Mouse (Mus musculus) midbrain, embryonic 13.5 days (tissue): ENCODE results near the gene Scn5a. TPM values are rescaled to one million over a fixed set of nuclear protein-coding genes. Genes with fewer than 3 reads are reported as not detected.

Experiments used
- ATAC-seq: fragments of 200-750 bp; cut with Nextera tagmentation; 2 replicates; pipeline ENCODE4 v1.8.0; 2017; ENCODE audit warnings: mild to moderate bottlenecking, moderate TSS enrichment, moderate library complexity
- H3K27ac ChIP-seq: fragments of 300-500 bp; sonication (generic); 2 replicates; pipeline ENCODE4 v1.5.1; 2015; ENCODE audit warnings: inconsistent platforms, mild to moderate bottlenecking, moderate library complexity
- H3K27me3 ChIP-seq: fragments of 300-500 bp; sonication (generic); 2 replicates; pipeline ENCODE4 v1.6.1; 2015; ENCODE audit warnings: mild to moderate bottlenecking, inconsistent platforms
- H3K36me3 ChIP-seq: fragments of 300-500 bp; sonication (generic); 2 replicates; pipeline ENCODE4 v1.6.1; 2015; ENCODE audit warnings: mild to moderate bottlenecking, inconsistent platforms
- H3K4me1 ChIP-seq: fragments of 300-500 bp; sonication (generic); replicated peaks from 2 replicates; pipeline ENCODE4 v1.6.1; 2015; ENCODE audit warnings: inconsistent platforms
- H3K4me2 ChIP-seq: fragments of 300-500 bp; sonication (generic); replicated peaks from 2 replicates; pipeline ENCODE4 v1.6.1; 2015; ENCODE audit warnings: moderate library complexity, mild to moderate bottlenecking, inconsistent platforms
- H3K4me3 ChIP-seq: fragments of 300-500 bp; sonication (generic); replicated peaks from 2 replicates; pipeline ENCODE4 v1.5.1; 2015; ENCODE audit warnings: mild to moderate bottlenecking, inconsistent platforms
- H3K9ac ChIP-seq: fragments of 300-500 bp; sonication (generic); replicated peaks from 2 replicates; pipeline ENCODE4 v1.6.1; 2015; ENCODE audit warnings: mild to moderate bottlenecking, inconsistent platforms
- H3K9me3 ChIP-seq: fragments of 300-500 bp; sonication (generic); 2 replicates; pipeline ENCODE4 v1.6.1; 2016; ENCODE audit warnings: mild to moderate bottlenecking, inconsistent platforms
- WGBS: fragments of 180-500 bp; shearing (Covaris S2); methylation state at CpG from one replicate; pipeline ENCODE4 v1.1.7; 2015; 5-methylcytosine and 5-hydroxymethylcytosine counted together
- polyA plus RNA-seq: library from polyadenylated mRNA; unstranded; fragments of >200 nt; fragmentation: Nextera tagmentation; extraction: Ambion mirVana; gene quantifications from 2 replicates; pipeline ENCODE4 v1.2.1, GENCODE M21; 2015

Gene Scn5a
- polyA plus RNA-seq, result 0.14 and 0.20 TPM in 2 replicates

GRCm38 (mm10) chr9:119578636-119579438 is at the start of gene Scn5a:
Gene Scn5a (minus strand): TSS chr9:119579016.
- peak within 1 kb of the TSS; percentile 47 for H3K4me3 ChIP-seq
- H3K27me3 ChIP-seq, result peaks cover 98% of the 10 kb centered on the region
- no peak within 1 kb of the TSS for H3K27ac ChIP-seq
- H3K9me3 ChIP-seq, result no peaks in the 10 kb centered on the region; the same call in 1 of the 2 replicates
- H3K4me2 ChIP-seq, result peak within 1 kb of the TSS; percentile 82
- peak within 1 kb of the TSS; percentile 57 for H3K9ac ChIP-seq
- ATAC-seq, result peak; percentile 29; the same call in 1 of the 2 replicates
- WGBS, result under 1% methylated on average over 84 of the region's 99 CpGs
- H3K4me1 ChIP-seq, result peaks cover 13% of the 10 kb centered on the region
- H3K36me3 ChIP-seq, result no peaks in the 10 kb centered on the region

GRCm38 (mm10) chr9:119627227-119627626 is 48.4 kb upstream of the Scn5a start:
- H3K9ac ChIP-seq, result no peak overlapping the region
- H3K36me3 ChIP-seq, result no peaks in the 10 kb centered on the region
- H3K4me3 ChIP-seq, result no peak overlapping the region
- 79% methylated on average over 6 of the region's 6 CpGs for WGBS
- peaks cover 12% of the 10 kb centered on the region for H3K4me1 ChIP-seq
- H3K9me3 ChIP-seq, result no peaks in the 10 kb centered on the region
- no peak for ATAC-seq
- H3K4me2 ChIP-seq, result no peak overlapping the region
- no peak overlapping the region for H3K27ac ChIP-seq
- 0 out of 2 replicates have a peak, but pooled peaks cover 3% of the 10 kb centered on the region for H3K27me3 ChIP-seq

GRCm38 (mm10) chr9:119624151-119624550 is 45.3 kb upstream of the Scn5a start:
- Histone ChIP-seq H3K27ac (no peak overlapping the region), H3K4me2 (no peak overlapping the region), H3K4me1 (peaks cover 5% of the 10 kb centered on the region), H3K27me3 (0 out of 2 replicates have a peak, but pooled peaks cover 3% of the 10 kb centered on the region), H3K9ac (no peak overlapping the region), H3K9me3 (no peaks in the 10 kb centered on the region), H3K36me3 (no peaks in the 10 kb centered on the region), H3K4me3 (no peak overlapping the region)
- WGBS, result 95% methylated on average over 4 of the region's 4 CpGs
- ATAC-seq, result no peak

- no peak overlapping the region for H3K4me3 ChIP-seq
- ATAC-seq, result no peak
- no peak overlapping the region for H3K9ac ChIP-seq
- 80% methylated on average over 6 of the region's 6 CpGs for WGBS
- 0 out of 2 replicates have a peak, but pooled peaks cover 3% of the 10 kb centered on the region for H3K27me3 ChIP-seq
- no peak overlapping the region for H3K27ac ChIP-seq
- no peaks in the 10 kb centered on the region for H3K36me3 ChIP-seq
- H3K4me1 ChIP-seq, result no peaks in the 10 kb centered on the region
- no peaks in the 10 kb centered on the region for H3K9me3 ChIP-seq
- H3K4me2 ChIP-seq, result no peak overlapping the region
These were observed 36.0 kb upstream of the Scn5a start for GRCm38 (mm10) chr9:119614798-119615197.

GRCm38 (mm10) chr9:119610563-119611166 is 31.8 kb upstream of the Scn5a start:
- ATAC-seq, result no peak
- Histone ChIP-seq H3K4me2 (no peak overlapping the region), H3K9me3 (no peaks in the 10 kb centered on the region), H3K36me3 (no peaks in the 10 kb centered on the region), H3K9ac (no peak overlapping the region), H3K4me3 (no peak overlapping the region), H3K27ac (no peak overlapping the region), H3K4me1 (no peaks in the 10 kb centered on the region), H3K27me3 (no peaks in the 10 kb centered on the region)
- WGBS, result 95% methylated on average over 7 of the region's 7 CpGs

GRCm38 (mm10) chr9:119606906-119607305 is 28.1 kb upstream of the Scn5a start:
- no peak overlapping the region for H3K4me2 ChIP-seq
- H3K9ac ChIP-seq, result no peak overlapping the region
- ATAC-seq, result no peak
- WGBS, result 93% methylated on average over 5 of the region's 5 CpGs
- no peaks in the 10 kb centered on the region for H3K27me3 ChIP-seq
- H3K27ac ChIP-seq, result no peak overlapping the region
- no peak overlapping the region for H3K4me3 ChIP-seq
- H3K4me1 ChIP-seq, result no peaks in the 10 kb centered on the region
- no peaks in the 10 kb centered on the region for H3K9me3 ChIP-seq
- no peaks in the 10 kb centered on the region for H3K36me3 ChIP-seq

- ATAC-seq, result no peak
- no peaks in the 10 kb centered on the region for H3K27me3 ChIP-seq
- H3K36me3 ChIP-seq, result no peaks in the 10 kb centered on the region
- no peak overlapping the region for H3K27ac ChIP-seq
- no peak overlapping the region for H3K4me3 ChIP-seq
- WGBS, result 70% methylated on average over 8 of the region's 8 CpGs
- no peak overlapping the region for H3K9ac ChIP-seq
- no peaks in the 10 kb centered on the region for H3K4me1 ChIP-seq
- no peaks in the 10 kb centered on the region for H3K9me3 ChIP-seq
- H3K4me2 ChIP-seq, result no peak overlapping the region
These were observed 25.8 kb upstream of the Scn5a start for GRCm38 (mm10) chr9:119604607-119605006.

- no peak overlapping the region for H3K4me2 ChIP-seq
- no peaks in the 10 kb centered on the region for H3K4me1 ChIP-seq
- no peak overlapping the region for H3K9ac ChIP-seq
- H3K27ac ChIP-seq, result no peak overlapping the region
- no peaks in the 10 kb centered on the region for H3K9me3 ChIP-seq
- no peak overlapping the region for H3K4me3 ChIP-seq
- no peaks in the 10 kb centered on the region for H3K27me3 ChIP-seq
- WGBS, result 93% methylated on average over 10 of the region's 10 CpGs
- no peak for ATAC-seq
- no peaks in the 10 kb centered on the region for H3K36me3 ChIP-seq
These were observed 19.7 kb upstream of the Scn5a start for GRCm38 (mm10) chr9:119598501-119598900.

- Histone ChIP-seq H3K27ac (no peak overlapping the region), H3K4me2 (no peak overlapping the region), H3K27me3 (no peaks in the 10 kb centered on the region), H3K4me3 (no peak overlapping the region), H3K36me3 (no peaks in the 10 kb centered on the region), H3K4me1 (no peaks in the 10 kb centered on the region), H3K9me3 (no peaks in the 10 kb centered on the region), H3K9ac (no peak overlapping the region)
- ATAC-seq, result no peak
- 82% methylated on average over 8 of the region's 8 CpGs for WGBS
These were observed 18.5 kb upstream of the Scn5a start for GRCm38 (mm10) chr9:119597332-119597731.

GRCm38 (mm10) chr9:119589592-119589991 is 10.8 kb upstream of the Scn5a start:
- H3K4me1 ChIP-seq, result 0 out of 2 replicates have a peak, but pooled peaks cover 6% of the 10 kb centered on the region
- WGBS, result 88% methylated on average over 8 of the region's 8 CpGs
- H3K27me3 ChIP-seq, result peaks cover 37% of the 10 kb centered on the region
- H3K9ac ChIP-seq, result no peak overlapping the region
- no peaks in the 10 kb centered on the region for H3K36me3 ChIP-seq
- H3K4me3 ChIP-seq, result no peak overlapping the region
- no peak overlapping the region for H3K4me2 ChIP-seq
- no peak overlapping the region for H3K27ac ChIP-seq
- ATAC-seq, result no peak
- H3K9me3 ChIP-seq, result no peaks in the 10 kb centered on the region

GRCm38 (mm10) chr9:119588763-119589449 is 10.1 kb upstream of the Scn5a start:
- H3K4me1 ChIP-seq, result 0 out of 2 replicates have a peak, but pooled peaks cover 6% of the 10 kb centered on the region
- H3K27me3 ChIP-seq, result peaks cover 44% of the 10 kb centered on the region
- H3K9me3 ChIP-seq, result no peaks in the 10 kb centered on the region
- H3K36me3 ChIP-seq, result no peaks in the 10 kb centered on the region
- WGBS, result 50% methylated on average over 26 of the region's 26 CpGs
- no peak for ATAC-seq
- H3K9ac ChIP-seq, result no peak overlapping the region
- no peak overlapping the region for H3K4me3 ChIP-seq
- H3K27ac ChIP-seq, result no peak overlapping the region
- no peak overlapping the region for H3K4me2 ChIP-seq

GRCm38 (mm10) chr9:119580668-119581067 is 1.9 kb upstream of the Scn5a start:
- H3K36me3 ChIP-seq, result no peaks in the 10 kb centered on the region
- H3K9me3 ChIP-seq, result no peaks in the 10 kb centered on the region; the same call in 1 of the 2 replicates
- no peak overlapping the region for H3K9ac ChIP-seq
- no peak overlapping the region for H3K4me2 ChIP-seq
- peaks cover 13% of the 10 kb centered on the region for H3K4me1 ChIP-seq
- WGBS, result 1% methylated on average over 6 of the region's 6 CpGs
- no peak overlapping the region for H3K4me3 ChIP-seq
- peaks cover 98% of the 10 kb centered on the region for H3K27me3 ChIP-seq
- H3K27ac ChIP-seq, result no peak overlapping the region
- ATAC-seq, result peak; percentile 62; the same call in 1 of the 2 replicates
